Mouse (Mus musculus) midbrain, embryonic 12.5 days (tissue): ENCODE measurements around the gene Ddx39b. TPM values are rescaled to one million over a fixed set of nuclear protein-coding genes. Genes with fewer than 3 reads are reported as not detected.
"Not testable (repeated sequence)": the region's sequence is repeated elsewhere in the genome, so short reads cannot be mapped to it uniquely, and the experiment has no call there.

Experiments
- ATAC-seq: fragments of 200-750 bp; cut with Nextera tagmentation; 2 replicates; pipeline ENCODE4 v1.8.0; 2017; ENCODE audit warnings: low read depth, moderate TSS enrichment, moderate library complexity; ENCODE audit not compliant: low FRiP score
- H3K27ac ChIP-seq: fragments of 300-500 bp; sonication (generic); replicated peaks from 2 replicates; pipeline ENCODE4 v1.5.1; 2016; ENCODE audit warnings: mild to moderate bottlenecking
- H3K27me3 ChIP-seq: fragments of 300-500 bp; sonication (generic); 2 replicates; pipeline ENCODE4 v1.6.1; 2016; ENCODE audit warnings: mild to moderate bottlenecking
- H3K36me3 ChIP-seq: fragments of 300-500 bp; sonication (generic); 2 replicates; pipeline ENCODE4 v1.6.1; 2016
- H3K4me1 ChIP-seq: fragments of 300-500 bp; sonication (generic); 2 replicates; pipeline ENCODE4 v1.6.1; 2016
- H3K4me2 ChIP-seq: fragments of 300-500 bp; sonication (generic); replicated peaks from 2 replicates; pipeline ENCODE4 v1.6.1; 2016; ENCODE audit warnings: mild to moderate bottlenecking, moderate library complexity
- H3K4me3 ChIP-seq: fragments of 300-500 bp; sonication (generic); 2 replicates; pipeline ENCODE4 v1.5.1; 2016; ENCODE audit warnings: mild to moderate bottlenecking
- H3K9ac ChIP-seq: fragments of 300-500 bp; sonication (generic); replicated peaks from 2 replicates; pipeline ENCODE4 v1.6.1; 2016; ENCODE audit warnings: mild to moderate bottlenecking, moderate library complexity
- H3K9me3 ChIP-seq: fragments of 300-500 bp; sonication (generic); 2 replicates; pipeline ENCODE4 v1.6.1; 2016; ENCODE audit warnings: mild to moderate bottlenecking
- WGBS: fragments of 180-500 bp; shearing (Covaris S2); methylation state at CpG from one replicate; pipeline ENCODE4 v1.1.7; 2016; 5-methylcytosine and 5-hydroxymethylcytosine counted together
- microRNA-seq: library from miRNA; unstranded; fragments of <30 nt; microRNA quantifications from one replicate; pipeline ENCODE4, GENCODE M21; 2017
- polyA plus RNA-seq: library from polyadenylated mRNA; unstranded; fragments of >200 nt; fragmentation: Nextera tagmentation; extraction: Ambion mirVana; gene quantifications from 2 replicates; pipeline ENCODE4 v1.2.1, GENCODE M21; 2016

Ddx39b gene
- polyA plus RNA-seq, 1 experiment from 2014 or later = 579 TPM

GRCm38 (mm10) chr17:35276304-35276864, 34.8 kb downstream of the Ddx39b start:
- Histone ChIP-seq H3K9ac (no peak overlapping the region), H3K4me2 (no peak overlapping the region), H3K27me3 (peaks cover 28% of the 10 kb centered on the region), H3K9me3 (no peaks in the 10 kb centered on the region), H3K4me3 (no peak overlapping the region), H3K4me1 (0 out of 2 replicates have a peak, but pooled peaks cover 2% of the 10 kb centered on the region), H3K27ac (no peak overlapping the region), H3K36me3 (no peaks in the 10 kb centered on the region)
- no peak for ATAC-seq
- WGBS = 27% methylated on average over 13 of the region's 13 CpGs

DNA sequence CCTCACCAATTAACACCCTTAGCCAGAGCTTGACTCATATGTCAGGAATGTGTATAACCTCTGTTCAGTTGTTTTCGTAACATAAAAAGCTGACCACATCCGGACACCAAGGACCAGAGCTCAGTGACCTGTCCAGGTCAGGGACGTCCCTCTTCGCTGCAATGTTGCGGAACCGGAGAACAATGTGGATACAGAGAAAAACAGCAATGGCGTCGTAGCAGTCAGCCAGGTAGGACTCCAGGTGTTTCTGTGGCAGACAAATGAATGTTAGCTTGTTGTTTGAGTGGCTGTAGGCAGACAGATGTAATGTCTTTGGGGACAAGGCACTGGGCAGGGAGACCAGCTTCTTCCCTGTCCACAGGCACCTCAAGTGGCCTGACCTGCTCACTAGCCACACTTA, 36.5 kb downstream of the Ddx39b start:
- H3K36me3 ChIP-seq = no peaks in the 10 kb centered on the region
- H3K4me2 ChIP-seq = no peak overlapping the region
- H3K4me3 ChIP-seq = no peak overlapping the region
- WGBS = 84% methylated on average over 8 of the region's 8 CpGs
- peaks cover 28% of the 10 kb centered on the region for H3K27me3 ChIP-seq
- no peak for ATAC-seq
- no peak overlapping the region for H3K9ac ChIP-seq
- H3K4me1 ChIP-seq = 0 out of 2 replicates have a peak, but pooled peaks cover 2% of the 10 kb centered on the region
- H3K27ac ChIP-seq = no peak overlapping the region
- no peaks in the 10 kb centered on the region for H3K9me3 ChIP-seq

DNA sequence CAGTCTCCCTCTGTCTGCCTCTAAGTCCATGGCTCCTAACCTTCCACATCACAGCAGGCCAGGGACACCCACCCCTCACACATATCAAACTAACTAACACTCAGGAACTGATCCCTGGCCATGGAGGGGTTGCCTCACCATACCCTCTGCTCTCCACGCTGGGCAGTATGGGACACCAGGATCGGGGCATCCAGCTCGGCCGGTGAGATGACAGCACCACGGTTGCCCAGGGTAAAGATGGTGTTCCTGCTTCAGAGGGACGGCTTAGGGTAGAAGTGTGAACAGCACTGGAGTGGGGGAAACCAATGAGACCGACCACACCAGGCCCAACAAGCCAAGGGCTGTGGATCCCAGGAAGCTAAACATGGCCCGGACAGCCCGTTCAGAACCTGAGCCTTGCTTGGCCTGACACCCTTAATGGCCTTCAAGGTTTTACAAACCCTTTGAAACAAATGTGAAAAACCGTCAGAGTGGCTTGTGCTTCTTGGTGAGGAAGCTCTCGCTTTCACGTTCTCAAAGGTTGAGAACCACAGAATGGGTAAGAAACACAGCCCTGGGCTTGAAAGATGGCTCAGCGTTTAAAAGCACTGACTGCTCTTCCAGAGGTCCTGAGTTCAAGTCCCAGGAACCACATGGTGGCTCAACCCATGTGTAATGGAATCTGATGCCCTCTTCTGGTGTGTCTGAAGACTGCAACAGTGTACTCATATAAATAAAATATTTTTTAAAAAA, 37.6 kb downstream of the Ddx39b start:
- peaks cover 28% of the 10 kb centered on the region for H3K27me3 ChIP-seq
- 89% methylated on average over 13 of the region's 13 CpGs for WGBS
- H3K9me3 ChIP-seq = no peaks in the 10 kb centered on the region
- H3K27ac ChIP-seq = no peak overlapping the region
- ATAC-seq = no peak
- no peak overlapping the region for H3K4me2 ChIP-seq
- no peak overlapping the region for H3K4me3 ChIP-seq
- no peak overlapping the region for H3K9ac ChIP-seq
- 0 out of 2 replicates have a peak, but pooled peaks cover 2% of the 10 kb centered on the region for H3K4me1 ChIP-seq
- H3K36me3 ChIP-seq = no peaks in the 10 kb centered on the region

GRCm38 (mm10) chr17:35280276-35280675, 38.7 kb downstream of the Ddx39b start:
- Histone ChIP-seq H3K4me1 (no peaks in the 10 kb centered on the region), H3K27me3 (peaks cover 24% of the 10 kb centered on the region), H3K4me3 (no peak overlapping the region), H3K9me3 (no peaks in the 10 kb centered on the region), H3K4me2 (no peak overlapping the region), H3K27ac (no peak overlapping the region), H3K36me3 (no peaks in the 10 kb centered on the region), H3K9ac (no peak overlapping the region)
- no peak for ATAC-seq
- WGBS = 80% methylated on average over 3 of the region's 3 CpGs

GRCm38 (mm10) chr17:35285431-35285830, 43.9 kb downstream of the Ddx39b start:
- Histone ChIP-seq H3K27me3 (peaks cover 5% of the 10 kb centered on the region; the same call in 1 of the 2 replicates), H3K4me3 (no peak overlapping the region), H3K27ac (no peak overlapping the region), H3K4me2 (no peak overlapping the region), H3K4me1 (no peaks in the 10 kb centered on the region), H3K36me3 (no peaks in the 10 kb centered on the region), H3K9me3 (no peaks in the 10 kb centered on the region), H3K9ac (no peak overlapping the region)
- ATAC-seq = no peak

GRCm38 (mm10) chr17:35295796-35296195, 54.2 kb downstream of the Ddx39b start:
- H3K36me3 ChIP-seq, H3K4me2 ChIP-seq, H3K4me3 ChIP-seq, H3K9me3 ChIP-seq, H3K9ac ChIP-seq, H3K4me1 ChIP-seq, ATAC-seq, H3K27me3 ChIP-seq, H3K27ac ChIP-seq: not testable (repeated sequence)
- WGBS = 5% methylated on average over 5 of the region's 5 CpGs

- not testable (repeated sequence) for H3K27ac ChIP-seq, ATAC-seq, H3K4me1 ChIP-seq, H3K9me3 ChIP-seq, H3K36me3 ChIP-seq, H3K27me3 ChIP-seq, H3K9ac ChIP-seq, H3K4me3 ChIP-seq, H3K4me2 ChIP-seq
- WGBS = 84% methylated on average over 7 of the region's 7 CpGs
These were observed 58.9 kb downstream of the Ddx39b start for GRCm38 (mm10) chr17:35300261-35300945.

DNA sequence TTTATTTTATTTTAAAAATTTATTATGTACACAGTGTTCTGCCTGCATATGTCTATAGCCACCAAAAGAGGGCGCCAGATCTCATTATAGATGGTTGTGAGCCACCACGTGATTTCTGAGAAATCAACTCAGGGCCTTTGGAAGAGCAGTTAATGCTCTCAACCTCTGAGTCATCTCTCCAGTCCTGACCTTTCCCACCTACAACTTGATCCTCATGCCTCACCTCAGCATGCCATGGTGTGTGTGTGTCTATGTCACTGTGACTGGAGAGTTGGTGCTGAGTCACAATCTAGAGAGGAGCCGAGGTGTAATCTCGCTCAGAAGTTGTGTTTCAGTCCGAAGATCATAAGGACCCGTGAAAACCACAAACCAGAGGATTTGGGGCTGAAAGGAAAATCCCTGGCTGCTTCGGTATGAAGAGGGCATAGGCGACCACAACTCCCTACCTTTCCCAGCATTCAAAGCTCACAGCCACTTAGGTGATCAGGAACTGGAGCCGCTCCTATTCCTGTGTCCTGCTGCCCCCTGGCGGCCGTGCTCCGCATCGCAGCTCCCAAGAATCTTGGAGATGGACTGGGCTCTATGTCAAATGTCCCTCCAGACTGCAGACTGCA, 60.2 kb downstream of the Ddx39b start:
- H3K27ac ChIP-seq = no peak overlapping the region
- H3K27me3 ChIP-seq = no peaks in the 10 kb centered on the region
- WGBS = 25% methylated on average over 13 of the region's 13 CpGs
- no peak overlapping the region for H3K4me2 ChIP-seq
- H3K36me3 ChIP-seq = no peaks in the 10 kb centered on the region
- no peak overlapping the region for H3K9ac ChIP-seq
- no peak for ATAC-seq
- no peak overlapping the region for H3K4me3 ChIP-seq
- no peaks in the 10 kb centered on the region for H3K4me1 ChIP-seq
- H3K9me3 ChIP-seq = no peaks in the 10 kb centered on the region

DNA sequence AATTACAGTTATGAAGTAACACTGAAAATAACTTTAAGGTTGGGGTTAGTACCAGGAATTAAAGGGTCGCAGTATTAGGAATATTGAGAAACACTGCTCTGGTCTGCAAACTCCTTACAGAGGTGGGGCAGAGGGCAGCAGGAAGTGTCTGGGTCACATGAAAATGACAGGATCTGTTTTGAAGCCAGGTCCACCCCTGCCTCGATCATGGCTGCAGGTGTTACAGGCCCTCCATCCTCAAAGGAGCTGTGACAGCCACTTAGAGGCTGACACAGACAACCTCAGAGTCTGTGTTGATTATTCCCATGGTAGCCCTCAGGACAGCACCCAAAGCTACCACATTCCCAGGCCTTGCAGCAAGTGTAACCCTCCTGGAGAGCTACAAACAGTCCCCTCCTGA, 61.7 kb downstream of the Ddx39b start:
- Histone ChIP-seq H3K27ac (no peak overlapping the region), H3K4me3 (no peak overlapping the region), H3K9me3 (no peaks in the 10 kb centered on the region), H3K4me1 (no peaks in the 10 kb centered on the region), H3K9ac (no peak overlapping the region), H3K27me3 (peaks cover 6% of the 10 kb centered on the region; the same call in 1 of the 2 replicates), H3K36me3 (no peaks in the 10 kb centered on the region), H3K4me2 (no peak overlapping the region)
- WGBS = 89% methylated on average over 2 of the region's 2 CpGs
- no peak for ATAC-seq

Small RNAs within 50 kb of the gene (microRNA-seq; reads per million reads assigned to microRNA genes)
- gene Mir6973a = not detected
- not detected for gene Mir6974
- 1.4 reads per million for gene Mir6975
- gene Mir8094 = not detected

Other genes starting within 250 kb of the Ddx39b start
- 139 and 142 TPM in 2 replicates for gene Vars, start 240.8 kb upstream of the Ddx39b start, polyA plus RNA-seq
- 0.14 and 0.23 TPM in 2 replicates for gene Vwa7, start 225.2 kb upstream of the Ddx39b start, polyA plus RNA-seq
- 5.2 and 6.8 TPM in 2 replicates for gene Sapcd1, start 213.7 kb upstream of the Ddx39b start, polyA plus RNA-seq
- gene Msh5, start 195.0 kb upstream of the Ddx39b start, polyA plus RNA-seq = 6.9 and 7.6 TPM in 2 replicates
- gene Clic1, start 191.8 kb upstream of the Ddx39b start, polyA plus RNA-seq = 145 and 165 TPM in 2 replicates
- gene Ddah2, start 182.7 kb upstream of the Ddx39b start, polyA plus RNA-seq = 595 and 615 TPM in 2 replicates
- not detected in 2 replicates for gene Ly6g6c, start 176.4 kb upstream of the Ddx39b start, polyA plus RNA-seq
- 0.52 and 0.93 TPM in 2 replicates for gene Mpig6b, start 175.6 kb upstream of the Ddx39b start, polyA plus RNA-seq
- 0.24 TPM in 1 of 2 replicates, not detected in the other for gene Ly6g6e, start 164.8 kb upstream of the Ddx39b start, polyA plus RNA-seq
- gene Ly6g6d, start 163.7 kb upstream of the Ddx39b start, polyA plus RNA-seq = 1.1 and 1.7 TPM in 2 replicates
- gene Ly6g6f, start 156.1 kb upstream of the Ddx39b start, polyA plus RNA-seq = 0.47 TPM in 2 replicates
- gene Abhd16a, start 152.5 kb upstream of the Ddx39b start, polyA plus RNA-seq = 69.0 and 72.3 TPM in 2 replicates
- not detected in 2 replicates for gene Ly6g5c, start 133.5 kb upstream of the Ddx39b start, polyA plus RNA-seq
- 1.0 and 1.5 TPM in 2 replicates for gene Ly6g5b, start 126.3 kb upstream of the Ddx39b start, polyA plus RNA-seq
- gene Gpank1, start 120.3 kb upstream of the Ddx39b start, polyA plus RNA-seq = 22.2 and 26.4 TPM in 2 replicates
- gene Csnk2b, start 119.7 kb upstream of the Ddx39b start, polyA plus RNA-seq = 279 TPM in 2 replicates
- 8.0 and 9.1 TPM in 2 replicates for gene D17H6S53E, start 115.4 kb upstream of the Ddx39b start, polyA plus RNA-seq
- gene Apom, start 109.7 kb upstream of the Ddx39b start, polyA plus RNA-seq = 0.65 and 1.5 TPM in 2 replicates
- gene Bag6, start 106.6 kb upstream of the Ddx39b start, polyA plus RNA-seq = 84.0 and 95.3 TPM in 2 replicates
- gene Prrc2a, start 76.8 kb upstream of the Ddx39b start, polyA plus RNA-seq = 236 and 239 TPM in 2 replicates
- gene Aif1, start 65.7 kb upstream of the Ddx39b start, polyA plus RNA-seq = 7.7 and 8.2 TPM in 2 replicates
- gene Lst1, start 53.3 kb upstream of the Ddx39b start, polyA plus RNA-seq = 4.7 and 9.9 TPM in 2 replicates
- gene Ltb, start 47.3 kb upstream of the Ddx39b start, polyA plus RNA-seq = 0.48 and 0.62 TPM in 2 replicates
- gene Tnf, start 39.7 kb upstream of the Ddx39b start, polyA plus RNA-seq = not detected in 2 replicates
- gene Lta, start 36.4 kb upstream of the Ddx39b start, polyA plus RNA-seq = not detected in 2 replicates
- 0.38 TPM in 1 of 2 replicates, not detected in the other for gene Gm16181, start 20.9 kb upstream of the Ddx39b start, polyA plus RNA-seq
- gene Atp6v1g2, start 8.1 kb upstream of the Ddx39b start, polyA plus RNA-seq = 18.8 and 19.6 TPM in 2 replicates
- gene Nfkbil1, start 6.0 kb upstream of the Ddx39b start, polyA plus RNA-seq = 10.9 and 11.4 TPM in 2 replicates
- gene H2-D1, start 21.0 kb downstream of the Ddx39b start, polyA plus RNA-seq = 45.5 and 47.8 TPM in 2 replicates
- 0.08 and 0.17 TPM in 2 replicates for gene H2-Q1, start 78.7 kb downstream of the Ddx39b start, polyA plus RNA-seq
- 0.15 and 0.20 TPM in 2 replicates for gene H2-Q2, start 100.5 kb downstream of the Ddx39b start, polyA plus RNA-seq
- 1.9 and 2.3 TPM in 2 replicates for gene H2-Q4, start 137.9 kb downstream of the Ddx39b start, polyA plus RNA-seq
- gene H2-Q6, start 183.1 kb downstream of the Ddx39b start, polyA plus RNA-seq = 0.09 and 0.27 TPM in 2 replicates
- gene H2-Q7, start 197.4 kb downstream of the Ddx39b start, polyA plus RNA-seq = 6.0 and 6.4 TPM in 2 replicates
- gene H2-Q10, start 228.3 kb downstream of the Ddx39b start, polyA plus RNA-seq = 0.09 and 0.10 TPM in 2 replicates